Mouse (Mus musculus): ENCODE measurements around the gene Ntrk3. TPM values are rescaled to one million over a fixed set of nuclear protein-coding genes. Genes with fewer than 3 reads are reported as not detected.

Gene Ntrk3
- polyA plus RNA-seq, 1 experiment from 2014 or later, result 2.2 TPM

- no peak for ATAC-seq (ENCODE audit: low FRiP score, low read depth)
- Histone ChIP-seq H3K4me2 (replicated peaks) (no peak overlapping the region), H3K27me3 (peaks cover 59% of the 10 kb centered on the region), H3K27ac (no peak overlapping the region), H3K4me3 (no peak overlapping the region), H3K9ac (no peak overlapping the region), H3K36me3 (no peaks in the 10 kb centered on the region), H3K4me1 (no peaks in the 10 kb centered on the region), H3K9me3 (no peaks in the 10 kb centered on the region)
- WGBS, result 78% methylated on average over 3 of the region's 3 CpGs
Measured at GRCm38 (mm10) chr7:78601851-78602250, 136.0 kb downstream of the Ntrk3 start.

DNA sequence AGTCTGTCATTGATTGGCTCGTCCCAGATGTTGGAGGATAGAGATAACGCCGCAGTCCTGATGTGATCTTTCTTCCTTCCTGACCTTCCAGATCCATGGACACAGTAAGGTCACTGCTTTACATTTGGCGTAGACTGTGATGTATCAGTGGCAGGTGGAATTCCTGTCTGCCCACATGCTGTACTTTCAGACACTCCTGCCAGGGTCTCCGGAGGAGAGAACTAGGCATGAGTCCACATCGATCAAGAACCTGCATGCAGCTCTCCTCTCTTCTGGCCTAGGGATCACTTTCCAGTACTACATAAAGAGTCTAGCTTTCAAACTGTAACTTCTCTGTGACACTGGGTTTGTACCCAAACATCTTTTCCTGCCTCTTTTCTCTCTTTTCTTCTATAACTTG, 136.9 kb downstream of the Ntrk3 start:
- 90% methylated on average over 6 of the region's 6 CpGs for WGBS
- Histone ChIP-seq H3K9ac (no peak overlapping the region), H3K27me3 (peaks cover 68% of the 10 kb centered on the region), H3K4me2 (replicated peaks) (no peak overlapping the region), H3K9me3 (no peaks in the 10 kb centered on the region), H3K4me1 (no peaks in the 10 kb centered on the region), H3K36me3 (no peaks in the 10 kb centered on the region), H3K4me3 (no peak overlapping the region), H3K27ac (no peak overlapping the region)
- no peak for ATAC-seq (ENCODE audit: low FRiP score, low read depth)

- no peaks in the 10 kb centered on the region for H3K9me3 ChIP-seq
- no peak overlapping the region for H3K27ac ChIP-seq
- H3K36me3 ChIP-seq, result no peaks in the 10 kb centered on the region
- H3K4me1 ChIP-seq, result no peaks in the 10 kb centered on the region
- WGBS, result 80% methylated on average over 6 of the region's 6 CpGs
- peaks cover 75% of the 10 kb centered on the region for H3K27me3 ChIP-seq
- no peak overlapping the region for H3K4me3 ChIP-seq
- no peak overlapping the region for H3K9ac ChIP-seq
- no peak for ATAC-seq (ENCODE audit: low FRiP score, low read depth)
- H3K4me2 ChIP-seq (replicated peaks), result no peak overlapping the region
Measured at GRCm38 (mm10) chr7:78599941-78600677, 137.7 kb downstream of the Ntrk3 start.

DNA sequence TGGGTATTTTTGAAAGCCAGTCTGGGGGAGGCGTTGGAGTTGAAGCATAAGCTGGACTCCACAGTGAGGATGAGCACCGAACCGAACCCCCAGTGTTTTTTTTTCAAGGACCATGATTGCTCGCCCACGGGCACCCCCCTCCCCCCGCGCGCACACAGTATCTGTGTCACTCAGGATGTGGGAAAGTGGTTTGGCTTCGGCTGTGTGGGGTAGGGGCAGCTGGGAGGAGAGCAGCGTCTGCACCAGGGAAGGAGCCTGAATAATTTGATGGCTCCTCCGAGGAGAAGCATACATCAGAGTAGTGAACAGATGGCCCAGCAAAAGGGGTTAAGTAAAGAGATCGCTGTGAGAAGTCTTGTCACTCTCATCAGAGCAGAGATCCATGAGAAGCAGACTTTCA, 139.7 kb downstream of the Ntrk3 start:
- H3K27ac ChIP-seq, result no peak overlapping the region
- 28% methylated on average over 12 of the region's 12 CpGs for WGBS
- H3K9me3 ChIP-seq, result no peaks in the 10 kb centered on the region
- no peak overlapping the region for H3K4me3 ChIP-seq
- H3K36me3 ChIP-seq, result no peaks in the 10 kb centered on the region
- 0 out of 2 replicates have a peak overlapping the region, but pooled peaks have one; percentile 11 for H3K4me2 ChIP-seq (replicated peaks)
- H3K27me3 ChIP-seq, result peaks cover 76% of the 10 kb centered on the region
- no peak overlapping the region for H3K9ac ChIP-seq
- H3K4me1 ChIP-seq, result no peaks in the 10 kb centered on the region
- ATAC-seq (ENCODE audit: low FRiP score, low read depth), result no peak

DNA sequence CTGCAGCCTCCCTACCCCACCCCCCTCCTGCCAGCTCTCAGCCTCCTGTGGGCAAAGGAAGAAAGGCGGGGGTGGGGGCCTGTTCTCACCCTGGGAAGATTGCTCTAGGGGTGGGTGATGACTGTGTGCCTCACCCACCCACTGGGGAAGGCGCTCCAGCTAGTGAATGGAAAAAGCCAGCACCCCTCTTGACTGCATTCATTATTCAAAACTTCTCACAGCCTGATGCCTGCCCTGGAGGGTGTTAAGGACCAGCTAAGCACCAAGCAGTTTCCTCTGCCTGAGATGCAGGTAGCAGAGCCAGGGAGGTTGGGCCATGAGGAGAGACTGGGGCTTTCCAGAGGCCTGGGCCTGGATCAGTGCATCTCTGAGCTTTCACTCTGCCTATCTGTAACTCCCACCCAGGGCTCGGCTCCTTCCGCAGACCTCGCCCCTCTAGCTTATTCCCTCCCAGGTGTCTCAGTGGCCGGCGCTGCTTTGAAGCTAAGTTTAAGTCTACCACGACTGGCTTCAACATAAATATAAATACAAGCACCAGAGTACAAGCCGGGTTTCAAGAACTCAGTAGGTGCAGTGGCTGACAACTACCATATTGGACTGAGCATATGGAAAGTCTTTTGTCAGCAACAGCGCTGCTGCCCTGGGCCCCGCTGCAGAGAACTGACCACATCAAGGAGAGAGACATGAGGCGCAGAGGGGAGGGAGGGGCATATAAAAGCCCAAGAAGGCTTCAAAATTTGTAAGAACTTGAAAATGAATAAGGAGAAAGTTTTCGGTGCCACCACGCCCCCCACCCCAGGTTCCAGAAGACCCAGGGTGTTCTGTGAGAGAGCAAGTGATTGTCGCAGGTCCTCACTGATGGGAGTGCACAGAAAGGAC, 140.3 kb downstream of the Ntrk3 start:
- H3K4me1 ChIP-seq, result no peaks in the 10 kb centered on the region
- H3K4me3 ChIP-seq, result no peak overlapping the region
- no peaks in the 10 kb centered on the region for H3K9me3 ChIP-seq
- H3K27me3 ChIP-seq, result peaks cover 79% of the 10 kb centered on the region
- 18% methylated on average over 15 of the region's 15 CpGs for WGBS
- H3K36me3 ChIP-seq, result no peaks in the 10 kb centered on the region
- H3K9ac ChIP-seq, result no peak overlapping the region
- no peak overlapping the region for H3K27ac ChIP-seq
- 0 out of 2 replicates have a peak overlapping the region, but pooled peaks have one; percentile 11 for H3K4me2 ChIP-seq (replicated peaks)
- no peak for ATAC-seq (ENCODE audit: low FRiP score, low read depth)

GRCm38 (mm10) chr7:78596556-78596955, 141.3 kb downstream of the Ntrk3 start:
- no peak overlapping the region for H3K4me2 ChIP-seq (replicated peaks)
- no peaks in the 10 kb centered on the region for H3K36me3 ChIP-seq
- 57% methylated on average over 5 of the region's 5 CpGs for WGBS
- H3K27me3 ChIP-seq, result peaks cover 83% of the 10 kb centered on the region
- ATAC-seq (ENCODE audit: low FRiP score, low read depth), result no peak
- no peaks in the 10 kb centered on the region for H3K9me3 ChIP-seq
- no peak overlapping the region for H3K27ac ChIP-seq
- H3K9ac ChIP-seq, result no peak overlapping the region
- H3K4me3 ChIP-seq, result no peak overlapping the region
- no peaks in the 10 kb centered on the region for H3K4me1 ChIP-seq

DNA sequence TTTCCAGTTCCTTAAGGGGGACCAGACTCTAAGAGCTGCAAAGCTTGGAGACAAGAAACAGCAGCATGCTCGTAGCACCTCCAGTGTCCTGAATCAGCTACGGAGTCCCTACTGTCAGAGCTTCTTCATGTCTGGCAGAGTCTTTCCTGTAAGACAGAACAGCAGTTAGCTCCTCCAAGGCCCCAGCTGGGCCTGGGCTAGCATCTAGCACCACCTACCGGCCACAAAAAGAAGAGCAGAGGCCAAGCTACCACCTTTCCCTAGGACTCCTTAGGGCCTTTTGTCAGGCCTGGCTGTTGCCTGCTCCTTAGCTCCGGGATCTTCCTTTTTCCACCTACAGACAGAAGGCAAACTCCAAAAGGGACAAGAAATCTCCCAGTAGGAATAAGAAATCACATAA, 141.9 kb downstream of the Ntrk3 start:
- Histone ChIP-seq H3K27me3 (peaks cover 76% of the 10 kb centered on the region), H3K4me1 (no peaks in the 10 kb centered on the region), H3K9me3 (no peaks in the 10 kb centered on the region), H3K9ac (no peak overlapping the region), H3K36me3 (no peaks in the 10 kb centered on the region), H3K4me3 (no peak overlapping the region), H3K27ac (no peak overlapping the region), H3K4me2 (replicated peaks) (no peak overlapping the region)
- 7% methylated on average over 4 of the region's 4 CpGs for WGBS
- ATAC-seq (ENCODE audit: low FRiP score, low read depth), result peak; percentile 67; the same call in 1 of the 2 replicates

GRCm38 (mm10) chr7:78592948-78593347, 144.9 kb downstream of the Ntrk3 start:
- WGBS, result 83% methylated on average over 4 of the region's 4 CpGs
- Histone ChIP-seq H3K36me3 (no peaks in the 10 kb centered on the region), H3K4me2 (replicated peaks) (no peak overlapping the region), H3K9ac (no peak overlapping the region), H3K9me3 (no peaks in the 10 kb centered on the region), H3K27ac (no peak overlapping the region), H3K4me3 (no peak overlapping the region), H3K27me3 (peaks cover 47% of the 10 kb centered on the region), H3K4me1 (no peaks in the 10 kb centered on the region)
- ATAC-seq (ENCODE audit: low FRiP score, low read depth), result no peak

GRCm38 (mm10) chr7:78592172-78592571, 145.6 kb downstream of the Ntrk3 start:
- no peak for ATAC-seq (ENCODE audit: low FRiP score, low read depth)
- H3K9ac ChIP-seq, result no peak overlapping the region
- H3K4me3 ChIP-seq, result no peak overlapping the region
- no peaks in the 10 kb centered on the region for H3K36me3 ChIP-seq
- no peaks in the 10 kb centered on the region for H3K9me3 ChIP-seq
- peaks cover 45% of the 10 kb centered on the region for H3K27me3 ChIP-seq
- H3K27ac ChIP-seq, result no peak overlapping the region
- no peak overlapping the region for H3K4me2 ChIP-seq (replicated peaks)
- H3K4me1 ChIP-seq, result no peaks in the 10 kb centered on the region
- 85% methylated on average over 1 of the region's 1 CpGs for WGBS

- ATAC-seq (ENCODE audit: low FRiP score, low read depth), result no peak
- Histone ChIP-seq H3K36me3 (no peaks in the 10 kb centered on the region), H3K9ac (no peak overlapping the region), H3K27me3 (peaks cover 48% of the 10 kb centered on the region), H3K4me2 (replicated peaks) (no peak overlapping the region), H3K4me3 (no peak overlapping the region), H3K4me1 (no peaks in the 10 kb centered on the region), H3K27ac (no peak overlapping the region), H3K9me3 (no peaks in the 10 kb centered on the region)
- 68% methylated on average over 7 of the region's 7 CpGs for WGBS
Measured at GRCm38 (mm10) chr7:78589766-78590165, 148.0 kb downstream of the Ntrk3 start.

GRCm38 (mm10) chr7:78586800-78587199, 151.0 kb downstream of the Ntrk3 start:
- Histone ChIP-seq H3K4me3 (no peak overlapping the region), H3K36me3 (no peaks in the 10 kb centered on the region), H3K9me3 (no peaks in the 10 kb centered on the region), H3K27me3 (peaks cover 61% of the 10 kb centered on the region), H3K9ac (no peak overlapping the region), H3K27ac (no peak overlapping the region), H3K4me1 (no peaks in the 10 kb centered on the region), H3K4me2 (replicated peaks) (no peak overlapping the region)
- no peak for ATAC-seq (ENCODE audit: low FRiP score, low read depth)
- 26% methylated on average over 3 of the region's 3 CpGs for WGBS

- H3K27me3 ChIP-seq, result peaks cover 68% of the 10 kb centered on the region
- no peaks in the 10 kb centered on the region for H3K36me3 ChIP-seq
- H3K9me3 ChIP-seq, result no peaks in the 10 kb centered on the region
- no peak for ATAC-seq (ENCODE audit: low FRiP score, low read depth)
- H3K27ac ChIP-seq, result no peak overlapping the region
- no peak overlapping the region for H3K4me2 ChIP-seq (replicated peaks)
- H3K4me1 ChIP-seq, result no peaks in the 10 kb centered on the region
- no peak overlapping the region for H3K4me3 ChIP-seq
- 35% methylated on average over 7 of the region's 7 CpGs for WGBS
- H3K9ac ChIP-seq, result no peak overlapping the region
Measured at GRCm38 (mm10) chr7:78585960-78586359, 151.9 kb downstream of the Ntrk3 start.
